Mouse (Mus musculus): ENCODE data around the gene 1700067P10Rik.

DNA sequence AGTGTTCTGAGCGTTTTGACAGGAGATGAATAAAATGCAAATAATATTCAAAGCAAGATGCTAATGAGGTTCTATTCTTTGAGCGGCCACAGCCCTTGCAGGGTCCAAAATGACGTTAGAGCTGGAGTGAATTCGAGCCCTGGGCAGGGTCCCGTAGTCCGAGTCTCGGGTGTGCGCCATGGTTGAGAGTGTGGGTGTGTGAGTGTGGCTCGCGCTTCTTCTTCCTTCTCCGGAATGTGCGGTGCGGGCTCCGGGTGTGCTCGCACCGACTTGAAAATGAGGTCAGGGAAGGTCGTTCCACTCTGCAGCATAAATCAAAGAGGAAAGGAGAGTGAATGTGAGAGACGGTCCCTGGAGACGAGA lies 9.4 kb downstream of the 1700067P10Rik start:
- TF ChIP-seq CTCF (IDR thresholded peaks at IDR 0.05; ENCODE audit: control insufficient read depth, insufficient read depth, insufficient read length) (no peak), MAX (IDR thresholded peaks at IDR 0.05) (no peak), FOSL1 (IDR thresholded peaks at IDR 0.05; ENCODE audit: insufficient read depth, low read length, poor library complexity, severe bottlenecking) (no peak), CEBPB (IDR thresholded peaks at IDR 0.05; ENCODE audit: low read depth) (no peak), MYOG (IDR thresholded peaks at IDR 0.05; ENCODE audit: control insufficient read depth, extremely low read depth, insufficient read length) (no peak), USF1 (IDR thresholded peaks at IDR 0.05; ENCODE audit: low read depth) (no peak)
